Comparison of ENCODE assay signal across 8 mouse cellular contexts in genomic region chr17:80683821-80684576, GRCm38 (mm10). TPM values are rescaled to one million over a fixed set of nuclear protein-coding genes. Genes with fewer than 3 reads are reported as not detected.
A peak's percentile ranks its signal among the peaks of the same experiment; 100 is the strongest.
DNase-seq lines count a peak whose midpoint lies in the region; ATAC-seq and TF ChIP-seq lines count a peak whose summit lies in the region.

No protein-coding gene starts in this region.

- TF ChIP-seq EP300 in MEL (IDR thresholded peaks at IDR 0.05; ENCODE audit: low read depth in 1 of 2, low read length in 2 of 2) = no peak

- ATAC-seq in embryonic facial prominence, embryonic 11.5 days (replicated peaks; ENCODE audit: insufficient number of reproducible peaks, low FRiP score, low TSS enrichment, low read depth) = no peak
- peak; percentile 43; the same call in 1 of the 2 replicates for ATAC-seq in forebrain, embryonic 16.5 days
- ATAC-seq in megakaryocyte-erythroid progenitor cell, adult 5-6 weeks (replicated peaks; ENCODE audit: low FRiP score, low TSS enrichment, poor library complexity, severe bottlenecking) = peak; percentile 44; the same call in 1 of the 2 replicates

- no peaks in the 10 kb centered on the region for H3K9me3 ChIP-seq in embryonic facial prominence, embryonic 11.5 days (replicated peaks; ENCODE audit: control insufficient read depth, low read length)
- no peaks in the 10 kb centered on the region for H3K9me3 ChIP-seq in embryonic facial prominence, embryonic 10.5 days
- H3K9me3 ChIP-seq in MEL (replicated peaks; ENCODE audit: insufficient read depth, low read length) = no peaks in the 10 kb centered on the region
- H3K9me3 ChIP-seq in forebrain, embryonic 16.5 days (ENCODE audit: control insufficient read depth, low read length) = no peaks in the 10 kb centered on the region

- no peak overlapping the region for H3K27ac ChIP-seq in embryonic facial prominence, embryonic 11.5 days (replicated peaks; ENCODE audit: low read depth, low read length)
- no peak overlapping the region for H3K27ac ChIP-seq in embryonic facial prominence, embryonic 10.5 days (replicated peaks)
- no peak overlapping the region for H3K27ac ChIP-seq in MEL (ENCODE audit: control insufficient read depth, low read depth, low read length)
- H3K27ac ChIP-seq in forebrain, embryonic 16.5 days (ENCODE audit: low read length) = no peak overlapping the region

- H3K9ac ChIP-seq in embryonic facial prominence, embryonic 11.5 days (replicated peaks; ENCODE audit: low read length) = no peak overlapping the region
- H3K9ac ChIP-seq in MEL (ENCODE audit: control insufficient read depth, low read depth, low read length, poor library complexity, severe bottlenecking) = no peak overlapping the region
- no peak overlapping the region for H3K9ac ChIP-seq in forebrain, embryonic 16.5 days (replicated peaks; ENCODE audit: low read depth, low read length)

- H3K4me1 ChIP-seq in embryonic facial prominence, embryonic 11.5 days (ENCODE audit: control insufficient read depth, insufficient read depth, low read length) = no peaks in the 10 kb centered on the region
- H3K4me1 ChIP-seq in embryonic facial prominence, embryonic 10.5 days = peaks cover 9% of the 10 kb centered on the region
- H3K4me1 ChIP-seq in MEL (ENCODE audit: control insufficient read depth in 1 of 2, insufficient read depth in 2 of 2, low read length in 2 of 2) = peaks cover 0 to 6% of the 10 kb centered on the region in 2 experiments; a peak in 2 of 4 replicates
- peaks cover 8% of the 10 kb centered on the region; the same call in 1 of the 2 replicates for H3K4me1 ChIP-seq in forebrain, embryonic 16.5 days (replicated peaks; ENCODE audit: control insufficient read depth, insufficient read depth, low read length)

- no peak for TF ChIP-seq POLR2A in MEL (IDR thresholded peaks at IDR 0.05; ENCODE audit: control insufficient read depth in 1 of 2, insufficient read depth in 1 of 2, low read depth in 1 of 2, low read length in 2 of 2, poor library complexity in 1 of 2)

- 44% methylated on average over 6 of the region's 6 CpGs for WGBS in embryonic facial prominence, embryonic 11.5 days
- WGBS in embryonic facial prominence, embryonic 10.5 days = 48% methylated on average over 6 of the region's 6 CpGs
- WGBS in forebrain, embryonic 16.5 days = 53% methylated on average over 6 of the region's 6 CpGs

- H3K27me3 ChIP-seq in embryonic facial prominence, embryonic 11.5 days (ENCODE audit: control insufficient read depth, insufficient read depth, low read length) = no peaks in the 10 kb centered on the region
- no peaks in the 10 kb centered on the region for H3K27me3 ChIP-seq in embryonic facial prominence, embryonic 10.5 days (replicated peaks; ENCODE audit: low read depth, poor library complexity, severe bottlenecking)
- no peaks in the 10 kb centered on the region for H3K27me3 ChIP-seq in MEL (ENCODE audit: control insufficient read depth in 1 of 2, insufficient read depth in 2 of 2, low read length in 2 of 2)
- H3K27me3 ChIP-seq in forebrain, embryonic 16.5 days (replicated peaks; ENCODE audit: control insufficient read depth, insufficient read depth, low read length) = no peaks in the 10 kb centered on the region

- no peaks in the 10 kb centered on the region for H3K79me2 ChIP-seq in MEL (ENCODE audit: control insufficient read depth, insufficient read depth, low read length, poor library complexity)

- intact Hi-C loops in left cerebral cortex, postnatal 25 days (cut with DNase I) = loop anchor here (5.0 kb wide), 1 partner anchor 43 kb away; the partner anchor contains the start of gene Map4k3

- DNase-seq in embryonic facial prominence, embryonic 11.5 days (ENCODE audit: low spot score) = peak; percentile 40
- no peak for DNase-seq in embryonic facial prominence, embryonic 10.5 days (ENCODE audit: low spot score)
- peak; percentile 10 for DNase-seq in MEL (ENCODE audit: low read depth, low spot score)
- peak; percentile 75 for DNase-seq in kidney, adult 9 months
- DNase-seq in left cerebral cortex, postnatal 25 days (ENCODE audit: low spot score in 2 of 2) = no peak
- DNase-seq in right cerebral cortex, adult 2 months (ENCODE audit: low spot score in 2 of 2) = no peak

- no peaks in the 10 kb centered on the region for H3K36me3 ChIP-seq in embryonic facial prominence, embryonic 11.5 days (replicated peaks; ENCODE audit: control insufficient read depth, insufficient read depth, low read depth, low read length)
- 0 out of 2 replicates have a peak, but pooled peaks cover 5% of the 10 kb centered on the region for H3K36me3 ChIP-seq in embryonic facial prominence, embryonic 10.5 days (replicated peaks)
- H3K36me3 ChIP-seq in MEL (ENCODE audit: control insufficient read depth in 1 of 2, insufficient read depth in 2 of 2, low read length in 2 of 2) = no peaks in the 10 kb centered on the region
- H3K36me3 ChIP-seq in forebrain, embryonic 16.5 days (ENCODE audit: control insufficient read depth, insufficient read depth) = no peaks in the 10 kb centered on the region

- peak in 1 of 3 experiments; percentile 21; a peak in 1 of 6 replicates for TF ChIP-seq CTCF in MEL (IDR thresholded peaks at IDR 0.05 in 2 of 3, conservative IDR thresholded peaks at IDR 0.05 in 1 of 3; ENCODE audit: control insufficient read depth in 1 of 3, insufficient read depth in 1 of 3, low read depth in 2 of 3, low read length in 3 of 3, poor library complexity in 1 of 3, severe bottlenecking in 1 of 3)

- TF ChIP-seq RAD21 in MEL (IDR thresholded peaks at IDR 0.05; ENCODE audit: low read depth, low read length) = peak; percentile 16

- no peak overlapping the region for H3K4me2 ChIP-seq in embryonic facial prominence, embryonic 11.5 days (ENCODE audit: low read depth, low read length)
- H3K4me2 ChIP-seq in forebrain, embryonic 16.5 days (ENCODE audit: low read length) = no peak overlapping the region

- H3K4me3 ChIP-seq in embryonic facial prominence, embryonic 11.5 days (ENCODE audit: low read depth, low read length) = no peak overlapping the region
- H3K4me3 ChIP-seq in embryonic facial prominence, embryonic 10.5 days = no peak overlapping the region
- H3K4me3 ChIP-seq in MEL (ENCODE audit: control insufficient read depth in 1 of 2, insufficient read depth in 1 of 2, low read depth in 2 of 2, low read length in 2 of 2) = no peak overlapping the region
- no peak overlapping the region for H3K4me3 ChIP-seq in forebrain, embryonic 16.5 days (replicated peaks; ENCODE audit: low read length)

TF ChIP-seq in MEL, 35 proteins besides CTCF, POLR2A, EP300 and RAD21:
- peak; percentile 33; the same call in 1 of the 2 replicates for TF ChIP-seq SMC3 (IDR thresholded peaks at IDR 0.05; ENCODE audit: low read depth, low read length)
- TF ChIP-seq ZNF384 (IDR thresholded peaks at IDR 0.05; ENCODE audit: low read depth, low read length) = no peak
- no peak for TF ChIP-seq MXI1 (IDR thresholded peaks at IDR 0.05; ENCODE audit: low read depth, low read length)

RNA-seq across cellular contexts. Expression of gene Map4k3, which starts 44.3 kb away (rescaled TPM):
- polyA plus RNA-seq in embryonic facial prominence, embryonic 11.5 days (2014; fragmentation: Nextera tagmentation; extraction: Ambion mirVana) = 30.6 and 33.0 TPM in 2 replicates
- 19.4 and 22.3 TPM in 2 replicates for polyA plus RNA-seq in embryonic facial prominence, embryonic 10.5 days (2016; fragmentation: Nextera tagmentation; extraction: Ambion mirVana)
- 3.1 and 3.2 TPM in 2 replicates for total RNA-seq in MEL (2012; rRNA removed)
- polyA plus RNA-seq in MEL (2012; ENCODE audit: insufficient read depth in 1 of 2, insufficient read length in 2 of 2, low read depth in 1 of 2, low replicate concordance in 2 of 2, missing spikeins in 1 of 2) = 1 to 10 TPM in 1 of 2 experiments, not detected in 1; 4.1 TPM
- polyA plus RNA-seq in forebrain, embryonic 16.5 days (2015; fragmentation: Nextera tagmentation; extraction: Ambion mirVana) = 28.8 and 33.2 TPM in 2 replicates
- total RNA-seq in megakaryocyte-erythroid progenitor cell, adult 5-6 weeks (2014; fragmentation: Nextera tagmentation) = 2.2 and 3.3 TPM in 2 replicates
- 1.6 and 3.7 TPM in 2 replicates for total RNA-seq in megakaryocyte-erythroid progenitor cell, adult 5-6 weeks (2017)
- total RNA-seq in left cerebral cortex, postnatal 25 days (2021) = 10 to 100 TPM; 62.3 to 72.3 TPM

Comparison
In these comparisons a context has a peak if more than half of its experiments do, and no peak if none do; other contexts are left out.
1. DNase-seq: peak in embryonic facial prominence, embryonic 11.5 days (single experiment), MEL (single experiment) and kidney, adult 9 months (single experiment); none in embryonic facial prominence, embryonic 10.5 days (single experiment), left cerebral cortex, postnatal 25 days (0 of 2) and right cerebral cortex, adult 2 months (0 of 2).